Comparison of ENCODE assay signal across 9 mouse cellular contexts in genomic region chr6:31189060-31189459, GRCm38 (mm10).
DNase-seq lines count a peak whose midpoint lies in the region; ATAC-seq and TF ChIP-seq lines count a peak whose summit lies in the region.
"Had no signal": no experiment of that assay in that cellular context is flagged by ENCODE, and none has a peak within 500 bp of the region (broad histone marks: within the 10 kb centered on the region; RNA-seq: fewer than 3 reads in every experiment).

No protein-coding gene starts in this region.

- no peaks in the 10 kb centered on the region for H3K9me3 ChIP-seq in lung, embryonic 14.5 days (ENCODE audit: low read depth, low read length)
- no peaks in the 10 kb centered on the region for H3K9me3 ChIP-seq in liver, embryonic 12.5 days (replicated peaks)
- H3K9me3 ChIP-seq: heart, embryonic 15.5 days had no signal

- no peaks in the 10 kb centered on the region for H3K27me3 ChIP-seq in lung, embryonic 14.5 days (ENCODE audit: insufficient read depth, low read length)
- H3K27me3 ChIP-seq in liver, embryonic 12.5 days (replicated peaks): no peaks in the 10 kb centered on the region
- H3K27me3 ChIP-seq: heart, embryonic 15.5 days had no signal

- no peak for ATAC-seq in lung, embryonic 14.5 days (ENCODE audit: insufficient read depth)
- ATAC-seq in common myeloid progenitor, adult 5-6 weeks (replicated peaks; ENCODE audit: low read depth, poor library complexity, severe bottlenecking): peak; percentile 72
- peak; percentile 52 for ATAC-seq in liver, embryonic 12.5 days

- peak; percentile 71 for TF ChIP-seq CTCF in lung, embryonic 14.5 days (IDR thresholded peaks at IDR 0.05; ENCODE audit: low read depth)

- no peaks in the 10 kb centered on the region for H3K36me3 ChIP-seq in lung, embryonic 14.5 days (ENCODE audit: insufficient read depth)
- no peaks in the 10 kb centered on the region for H3K36me3 ChIP-seq in liver, embryonic 12.5 days
- H3K36me3 ChIP-seq: heart, embryonic 15.5 days had no signal

- H3K4me2 ChIP-seq in lung, embryonic 14.5 days: no peak overlapping the region
- H3K4me2 ChIP-seq in liver, embryonic 12.5 days: no peak overlapping the region
- H3K4me2 ChIP-seq: heart, embryonic 15.5 days had no signal

- H3K27ac ChIP-seq in lung, embryonic 14.5 days (ENCODE audit: low read depth): no peak overlapping the region
- H3K27ac ChIP-seq in liver, embryonic 12.5 days: no peak overlapping the region
- H3K27ac ChIP-seq: heart, embryonic 15.5 days had no signal

- no peaks in the 10 kb centered on the region for H3K4me1 ChIP-seq in lung, embryonic 14.5 days (ENCODE audit: insufficient read depth)
- no peaks in the 10 kb centered on the region for H3K4me1 ChIP-seq in liver, embryonic 12.5 days

- 54% methylated on average over 7 of the region's 7 CpGs for WGBS in lung, embryonic 14.5 days
- WGBS in liver, embryonic 12.5 days (ENCODE audit: insufficient replicate concordance): 50% methylated on average over 7 of the region's 7 CpGs

- no peak overlapping the region for H3K4me3 ChIP-seq in lung, embryonic 14.5 days (ENCODE audit: low read depth, low read length)
- H3K4me3 ChIP-seq in liver, embryonic 12.5 days: no peak overlapping the region
- H3K4me3 ChIP-seq: heart, embryonic 15.5 days had no signal

- no peak overlapping the region for H3K9ac ChIP-seq in lung, embryonic 14.5 days
- no peak overlapping the region for H3K9ac ChIP-seq in liver, embryonic 12.5 days
- H3K9ac ChIP-seq: heart, embryonic 15.5 days had no signal

- peak; percentile 18 for DNase-seq in adrenal gland, postnatal 25 days
- DNase-seq in adrenal gland, adult 2 months: no peak
- peak; percentile 53 for DNase-seq in lung, embryonic 14.5 days
- no peak for DNase-seq in lung, postnatal 25 days (ENCODE audit: low spot score)
- peak; percentile 25 to 48 for DNase-seq in thymus, postnatal 36 days
- no peak for DNase-seq in urinary bladder, postnatal 36 days (ENCODE audit: low spot score in 2 of 2)

Comparison
In these comparisons a context has a peak if more than half of its experiments do, and no peak if none do; other contexts are left out.
1. DNase-seq: peak in adrenal gland, postnatal 25 days (single experiment), lung, embryonic 14.5 days (single experiment) and thymus, postnatal 36 days (2 of 2); none in adrenal gland, adult 2 months (single experiment), lung, postnatal 25 days (single experiment) and urinary bladder, postnatal 36 days (0 of 2).